Mouse (Mus musculus): ENCODE results near the gene Usp20. TPM values are rescaled to one million over a fixed set of nuclear protein-coding genes. Genes with fewer than 3 reads are reported as not detected.

Gene Usp20
- polyA plus RNA-seq, 1 experiment: not detected

GRCm38 (mm10) chr2:31043856-31044255 lies 61.8 kb downstream of the Usp20 start:
- 100% methylated on average over 1 of the region's 1 CpGs for WGBS

GRCm38 (mm10) chr2:31048037-31048436 lies 66.0 kb downstream of the Usp20 start:
- Histone ChIP-seq H3K27ac (ENCODE audit: insufficient read depth, low read depth, low read length) (no peak overlapping the region), H3K4me3 (ENCODE audit: insufficient read depth, low read depth, low read length) (no peak overlapping the region), H3K4me1 (ENCODE audit: control insufficient read depth, insufficient read depth, low read length) (peaks cover 2% of the 10 kb centered on the region; the same call in 1 of the 2 replicates)
- TF ChIP-seq POLR2A (IDR thresholded peaks at IDR 0.05; ENCODE audit: insufficient read depth, low read depth, low read length) (no peak), CTCF (IDR thresholded peaks at IDR 0.05; ENCODE audit: insufficient read depth, low read depth, low read length) (no peak)
- 89% methylated on average over 6 of the region's 6 CpGs for whole genome bisulfite sequencing

More at GRCm38 (mm10) chr2:31043856-31044255, 61.8 kb downstream of the Usp20 start:
- Histone ChIP-seq H3K4me1 (ENCODE audit: control insufficient read depth, insufficient read depth, low read length) (peaks cover 7% of the 10 kb centered on the region; the same call in 1 of the 2 replicates), H3K4me3 (ENCODE audit: insufficient read depth, low read depth, low read length) (no peak overlapping the region), H3K27ac (ENCODE audit: insufficient read depth, low read depth, low read length) (no peak overlapping the region)
- no peak for TF ChIP-seq POLR2A (IDR thresholded peaks at IDR 0.05; ENCODE audit: insufficient read depth, low read depth, low read length)
- TF ChIP-seq CTCF (IDR thresholded peaks at IDR 0.05; ENCODE audit: insufficient read depth, low read depth, low read length): no peak

GRCm38 (mm10) chr2:31052441-31052840 lies 70.4 kb downstream of the Usp20 start:
- WGBS: 90% methylated on average over 10 of the region's 10 CpGs
- Histone ChIP-seq H3K4me1 (ENCODE audit: control insufficient read depth, insufficient read depth, low read length) (no peaks in the 10 kb centered on the region), H3K4me3 (ENCODE audit: insufficient read depth, low read depth, low read length) (no peak overlapping the region), H3K27ac (ENCODE audit: insufficient read depth, low read depth, low read length) (no peak overlapping the region)
- TF ChIP-seq POLR2A (IDR thresholded peaks at IDR 0.05; ENCODE audit: insufficient read depth, low read depth, low read length) (no peak), CTCF (IDR thresholded peaks at IDR 0.05; ENCODE audit: insufficient read depth, low read depth, low read length) (no peak)

GRCm38 (mm10) chr2:31053426-31053825 lies 71.3 kb downstream of the Usp20 start:
- WGBS: 94% methylated on average over 13 of the region's 13 CpGs

GRCm38 (mm10) chr2:31053851-31054340 lies 71.8 kb downstream of the Usp20 start:
- no peak overlapping the region for H3K27ac ChIP-seq (ENCODE audit: insufficient read depth, low read depth, low read length)
- no peak overlapping the region for H3K4me3 ChIP-seq (ENCODE audit: insufficient read depth, low read depth, low read length)
- TF ChIP-seq CTCF (IDR thresholded peaks at IDR 0.05; ENCODE audit: insufficient read depth, low read depth, low read length): no peak
- TF ChIP-seq POLR2A (IDR thresholded peaks at IDR 0.05; ENCODE audit: insufficient read depth, low read depth, low read length): no peak
- no peaks in the 10 kb centered on the region; the same call in 1 of the 2 replicates for H3K4me1 ChIP-seq (ENCODE audit: control insufficient read depth, insufficient read depth, low read length)
- WGBS: 92% methylated on average over 11 of the region's 11 CpGs

More at GRCm38 (mm10) chr2:31053426-31053825, 71.3 kb downstream of the Usp20 start:
- TF ChIP-seq POLR2A (IDR thresholded peaks at IDR 0.05; ENCODE audit: insufficient read depth, low read depth, low read length): no peak
- no peak for TF ChIP-seq CTCF (IDR thresholded peaks at IDR 0.05; ENCODE audit: insufficient read depth, low read depth, low read length)
- H3K4me3 ChIP-seq (ENCODE audit: insufficient read depth, low read depth, low read length): no peak overlapping the region
- no peak overlapping the region for H3K27ac ChIP-seq (ENCODE audit: insufficient read depth, low read depth, low read length)
- H3K4me1 ChIP-seq (ENCODE audit: control insufficient read depth, insufficient read depth, low read length): no peaks in the 10 kb centered on the region; the same call in 1 of the 2 replicates

GRCm38 (mm10) chr2:31056070-31056469 lies 74.0 kb downstream of the Usp20 start:
- TF ChIP-seq CTCF (IDR thresholded peaks at IDR 0.05; ENCODE audit: insufficient read depth, low read depth, low read length) (no peak), POLR2A (IDR thresholded peaks at IDR 0.05; ENCODE audit: insufficient read depth, low read depth, low read length) (no peak)
- H3K27ac ChIP-seq (ENCODE audit: insufficient read depth, low read depth, low read length): no peak overlapping the region

GRCm38 (mm10) chr2:31057549-31058177 lies 75.6 kb downstream of the Usp20 start:
- WGBS: 53% methylated on average over 6 of the region's 6 CpGs
- Histone ChIP-seq H3K4me1 (ENCODE audit: control insufficient read depth, insufficient read depth, low read length) (no peaks in the 10 kb centered on the region; the same call in 1 of the 2 replicates), H3K27ac (ENCODE audit: insufficient read depth, low read depth, low read length) (no peak overlapping the region), H3K4me3 (ENCODE audit: insufficient read depth, low read depth, low read length) (no peak overlapping the region)
- no peak for TF ChIP-seq POLR2A (IDR thresholded peaks at IDR 0.05; ENCODE audit: insufficient read depth, low read depth, low read length)
- TF ChIP-seq CTCF (IDR thresholded peaks at IDR 0.05; ENCODE audit: insufficient read depth, low read depth, low read length): no peak

More at GRCm38 (mm10) chr2:31056070-31056469, 74.0 kb downstream of the Usp20 start:
- no peaks in the 10 kb centered on the region; the same call in 1 of the 2 replicates for H3K4me1 ChIP-seq (ENCODE audit: control insufficient read depth, insufficient read depth, low read length)
- H3K4me3 ChIP-seq (ENCODE audit: insufficient read depth, low read depth, low read length): no peak overlapping the region
- WGBS: 100% methylated on average over 3 of the region's 3 CpGs

- 90% methylated on average over 4 of the region's 4 CpGs for WGBS
These were observed 76.4 kb downstream of the Usp20 start for GRCm38 (mm10) chr2:31058443-31058842.

GRCm38 (mm10) chr2:31060271-31060670 lies 78.2 kb downstream of the Usp20 start:
- WGBS: 95% methylated on average over 1 of the region's 1 CpGs
- TF ChIP-seq POLR2A (IDR thresholded peaks at IDR 0.05; ENCODE audit: insufficient read depth, low read depth, low read length) (no peak), CTCF (IDR thresholded peaks at IDR 0.05; ENCODE audit: insufficient read depth, low read depth, low read length) (no peak)
- H3K27ac ChIP-seq (ENCODE audit: insufficient read depth, low read depth, low read length): no peak overlapping the region
- no peak overlapping the region for H3K4me3 ChIP-seq (ENCODE audit: insufficient read depth, low read depth, low read length)
- no peaks in the 10 kb centered on the region; the same call in 1 of the 2 replicates for H3K4me1 ChIP-seq (ENCODE audit: control insufficient read depth, insufficient read depth, low read length)

More at GRCm38 (mm10) chr2:31058443-31058842, 76.4 kb downstream of the Usp20 start:
- Histone ChIP-seq H3K4me3 (ENCODE audit: insufficient read depth, low read depth, low read length) (no peak overlapping the region), H3K27ac (ENCODE audit: insufficient read depth, low read depth, low read length) (no peak overlapping the region), H3K4me1 (ENCODE audit: control insufficient read depth, insufficient read depth, low read length) (no peaks in the 10 kb centered on the region; the same call in 1 of the 2 replicates)
- no peak for TF ChIP-seq CTCF (IDR thresholded peaks at IDR 0.05; ENCODE audit: insufficient read depth, low read depth, low read length)
- no peak for TF ChIP-seq POLR2A (IDR thresholded peaks at IDR 0.05; ENCODE audit: insufficient read depth, low read depth, low read length)

All from olfactory bulb, adult 2 months (tissue).